Mouse (Mus musculus) spleen, adult 2 months (tissue): ENCODE results near the gene Gm45233.

ENCODE experiments used
- CTCF ChIP-seq: fragments of 200-500 bp; IDR thresholded peaks from 2 replicates; pipeline ENCODE4 v1.5.1; 2011; ENCODE audit warnings: mild to moderate bottlenecking, inconsistent platforms; ENCODE audit not compliant: insufficient read depth, insufficient read length, insufficient replicate concordance; ENCODE audit errors: extremely low read depth
- POLR2A ChIP-seq: fragments of 200-500 bp; IDR thresholded peaks from 2 replicates; pipeline ENCODE4 v1.6.1; 2011; ENCODE audit warnings: low read depth, low read length, inconsistent platforms

DNA sequence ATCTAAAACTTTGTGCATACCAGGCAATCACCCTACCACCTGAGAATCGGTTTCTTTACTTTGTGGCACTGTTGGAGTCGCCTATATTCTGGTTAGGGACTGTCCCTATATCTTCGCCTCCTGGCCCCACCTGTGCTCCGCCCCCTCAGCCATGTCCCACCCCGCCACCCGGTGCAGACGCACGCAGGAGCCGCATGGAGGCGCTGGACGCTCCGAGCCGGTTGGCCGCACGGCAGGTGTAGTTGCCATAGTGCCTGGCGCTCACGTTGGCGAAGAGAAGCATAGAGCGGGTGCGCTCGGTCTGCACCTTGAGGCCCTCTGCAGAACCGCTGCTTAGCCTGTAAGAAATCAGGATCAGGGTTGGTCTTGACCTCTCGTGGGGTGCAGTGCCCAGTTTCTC lies 31.8 kb downstream of the Gm45233 start:
- TF ChIP-seq CTCF (0 out of 2 replicates have a peak, but pooled peaks have one; percentile 3), POLR2A (no peak)
